Mouse (Mus musculus) retina, postnatal 1 day (tissue): ENCODE measurements at regions not wholly inside any gene's neighbourhood (a gene's known extent, or its start where the extent isn't known, plus 50 kb on each side); places are given as distances from the start of the nearest gene placed in this dataset.
A peak's percentile ranks its signal among the peaks of the same experiment; 100 is the strongest.

Source experiments
- DNase-seq: peaks from one replicate; pipeline ENCODE4 v3.0.0-alpha.2; 2012

DNA sequence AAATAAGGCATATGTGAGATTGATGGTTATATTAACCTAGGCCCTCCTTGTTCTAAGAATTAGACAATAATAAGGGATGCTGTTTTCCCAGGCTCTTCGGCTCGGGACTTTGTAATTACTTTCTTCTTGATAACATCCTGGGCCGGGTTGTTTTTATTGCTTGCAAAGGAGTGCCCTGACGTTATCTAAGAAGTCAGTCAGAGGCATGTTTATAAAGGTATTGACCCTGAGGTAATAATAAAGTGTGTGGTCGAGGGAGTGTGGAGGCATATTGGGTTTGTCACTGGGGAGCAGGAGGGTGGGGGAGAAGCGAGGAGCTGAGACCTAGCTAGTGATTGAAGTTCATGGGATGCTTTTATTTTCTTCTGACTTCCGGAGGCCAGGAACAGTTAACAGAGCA lies 221.5 kb downstream of the Ppp4r2 start:
- no peak for DNase-seq

DNA sequence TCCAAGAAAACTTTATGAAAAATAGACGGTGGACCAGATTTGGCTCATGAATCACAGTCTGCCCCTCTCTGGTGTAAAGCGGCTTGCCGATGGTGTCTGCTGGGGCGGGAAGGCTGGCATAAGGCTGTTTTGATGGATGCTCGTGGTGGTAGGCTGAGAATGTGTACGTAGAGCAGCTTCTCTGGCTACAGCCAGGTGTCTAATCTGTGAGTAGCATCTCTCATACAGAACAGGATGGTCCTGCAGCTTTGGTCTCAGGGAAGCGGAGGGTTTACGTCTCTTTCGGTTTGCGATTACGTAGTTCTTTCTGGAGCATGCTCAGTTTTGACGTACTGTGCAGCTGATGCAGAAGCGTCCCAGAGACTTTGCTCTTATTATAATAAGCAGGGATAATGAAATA lies 222.9 kb downstream of the Ppp4r2 start:
- no peak for DNase-seq

DNA sequence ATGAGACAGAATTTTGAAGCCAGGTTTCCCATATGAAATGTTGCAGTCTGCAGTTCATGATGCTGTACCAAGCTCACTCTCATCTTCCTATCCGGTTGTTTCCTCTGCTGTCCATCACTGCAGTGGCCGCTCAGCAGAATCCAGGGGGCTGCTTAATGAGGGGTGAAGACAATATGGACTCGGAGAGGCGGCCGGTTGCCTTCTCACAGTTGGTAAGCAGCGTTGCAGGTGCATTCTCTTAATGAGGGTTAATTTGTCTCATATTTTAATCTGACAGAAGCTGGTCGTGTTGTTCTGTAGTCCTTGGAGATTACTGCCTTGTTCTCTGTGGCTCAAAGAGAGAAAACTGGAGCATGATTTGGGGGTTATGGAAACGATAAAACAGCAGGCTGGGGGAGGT lies 225.6 kb downstream of the Ppp4r2 start:
- peak; percentile 84 for DNase-seq

DNA sequence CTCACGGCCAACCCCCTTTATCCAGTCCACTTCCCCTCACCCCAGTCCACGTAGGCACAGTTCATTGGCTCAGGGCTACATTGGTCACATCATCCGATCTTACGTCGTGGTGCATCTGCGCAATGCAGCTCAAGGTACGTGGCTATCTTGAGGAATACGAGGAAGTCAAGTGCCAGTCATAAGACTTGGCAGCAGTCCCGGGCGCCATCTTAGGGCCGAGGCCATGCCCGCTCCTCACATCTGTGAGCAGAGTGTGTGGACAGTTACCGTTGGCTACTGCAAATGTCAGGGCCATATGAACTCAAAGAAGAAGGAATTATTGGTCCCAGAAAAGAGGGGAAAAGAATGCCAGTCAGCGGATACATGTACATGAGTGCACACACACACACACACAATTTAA lies 228.8 kb downstream of the Ppp4r2 start:
- DNase-seq = no peak

DNA sequence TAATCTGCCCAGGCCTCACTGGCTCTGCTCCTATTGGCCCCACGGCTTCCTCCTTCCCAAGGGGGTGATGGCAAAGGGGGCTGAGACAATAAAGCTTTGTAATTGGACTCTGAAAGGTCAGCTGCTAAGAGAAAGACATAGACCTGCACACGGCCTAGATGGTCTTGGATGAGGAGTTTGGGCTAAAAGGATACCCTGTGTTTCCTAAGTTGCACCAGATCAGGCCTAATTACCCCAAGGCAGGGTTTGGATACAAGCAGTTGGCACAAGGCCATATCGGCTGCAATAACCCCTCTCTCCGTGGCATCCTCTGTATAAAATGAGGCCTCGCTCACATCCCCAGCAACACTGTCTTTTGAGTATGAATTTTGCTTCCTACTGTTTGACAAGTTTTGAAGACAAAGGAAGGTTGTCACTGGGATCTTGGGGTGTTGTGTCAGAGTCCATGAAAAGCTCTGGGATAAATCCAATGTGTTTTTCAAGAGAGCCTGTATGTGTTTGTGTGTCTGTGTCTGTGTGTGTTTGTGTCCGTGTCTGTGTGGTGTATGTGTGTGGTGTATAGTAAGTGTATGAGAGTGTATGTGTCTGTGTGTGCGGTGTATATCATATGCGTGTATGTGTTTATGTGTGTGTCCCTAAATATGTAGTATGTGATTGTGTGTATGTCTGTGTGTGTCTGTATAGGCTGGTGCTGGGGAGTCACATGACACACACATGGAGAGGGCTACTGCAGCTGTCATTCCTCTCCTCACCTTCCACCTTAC lies 242.5 kb downstream of the Ppp4r2 start:
- DNase-seq = peak; percentile 46

DNA sequence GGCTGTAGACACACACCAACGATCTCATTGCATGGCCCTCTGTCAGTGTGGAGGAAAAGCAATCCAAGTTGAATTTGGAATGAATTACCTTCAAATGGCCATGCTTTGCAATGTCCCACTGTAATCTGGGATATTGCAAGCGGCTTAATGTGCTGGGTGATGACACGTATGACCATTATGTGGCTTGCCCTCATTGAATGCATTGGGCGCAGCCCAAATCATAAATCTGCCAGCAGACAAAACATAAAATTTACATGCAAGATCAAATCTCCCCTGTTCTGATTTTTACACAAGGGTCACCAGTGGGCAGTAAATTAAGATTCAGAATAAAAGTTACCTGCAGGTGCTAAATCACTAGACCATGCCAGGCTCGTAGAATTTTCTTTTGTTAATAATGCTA lies 244.9 kb downstream of the Ppp4r2 start:
- no peak for DNase-seq

DNA sequence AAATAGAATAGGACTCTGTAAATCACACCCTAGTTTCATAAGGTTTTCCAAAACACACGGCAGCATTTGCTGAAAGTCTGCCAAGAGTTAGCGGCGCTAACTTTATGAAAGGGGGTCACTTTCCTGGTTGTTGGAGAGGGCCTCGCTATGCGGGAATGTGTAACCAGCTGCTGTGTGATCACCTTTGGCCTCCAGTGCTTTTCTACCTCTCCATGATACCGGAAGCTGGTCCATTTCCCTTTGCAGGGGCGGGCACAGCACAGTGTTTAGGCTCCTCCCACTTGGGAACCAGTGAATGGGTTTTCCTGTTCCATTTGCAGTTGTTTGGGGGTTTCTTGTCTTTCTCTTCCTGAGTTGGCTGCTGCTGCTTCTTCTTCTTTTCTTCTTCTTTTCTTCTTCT lies 250.3 kb downstream of the Ppp4r2 start:
- peak; percentile 15 for DNase-seq

DNA sequence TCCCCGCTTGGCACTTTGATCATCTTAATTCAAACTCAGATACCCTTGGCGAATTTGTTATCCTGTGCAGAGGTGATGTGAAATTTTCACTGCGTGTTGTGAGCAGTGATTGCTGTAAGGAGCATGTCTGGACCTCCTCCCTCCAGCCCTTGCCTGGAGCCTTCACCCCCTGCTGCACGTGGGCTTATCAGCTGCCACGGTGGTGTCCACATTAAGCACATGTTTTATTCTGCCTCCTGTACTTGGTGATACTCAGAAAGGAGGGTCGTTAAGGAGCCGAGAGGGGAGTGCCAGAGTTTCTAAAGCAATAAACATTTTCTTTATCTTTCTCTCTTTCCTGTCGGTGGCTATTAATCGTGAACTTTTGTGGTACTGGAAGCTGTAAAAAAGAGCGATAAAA lies 258.8 kb downstream of the Ppp4r2 start:
- DNase-seq = no peak
